Mouse (Mus musculus): ENCODE data around the gene Shisal1.

DNA sequence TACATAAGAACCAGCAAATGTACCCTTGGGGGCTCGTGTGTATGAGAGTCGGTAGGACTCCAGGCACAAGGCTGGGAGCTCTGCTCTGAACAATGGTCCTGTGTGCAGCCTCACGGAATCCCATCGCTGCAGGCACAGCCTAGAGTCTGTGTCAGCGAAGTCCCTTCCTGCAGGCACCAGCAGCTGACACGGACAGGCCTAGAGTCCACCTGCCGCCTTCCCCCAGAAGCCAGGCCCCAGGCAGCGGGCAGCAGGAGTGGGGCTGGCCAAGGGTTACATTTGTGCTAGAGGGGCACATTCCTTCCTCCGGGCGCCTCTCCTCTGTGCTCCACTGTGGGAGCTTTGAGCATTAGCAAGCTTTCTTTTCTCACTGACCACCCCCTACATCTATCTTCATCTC is 3.3 kb downstream of the Shisal1 start:
- TF ChIP-seq CTCF (IDR thresholded peaks at IDR 0.05; ENCODE audit: low read depth, low read length) (no peak), GATA2 (IDR thresholded peaks at IDR 0.05; ENCODE audit: borderline replicate concordance, low read depth, low read length) (no peak), POLR2AphosphoS5 (IDR thresholded peaks at IDR 0.05; ENCODE audit: insufficient replicate concordance, low read depth, low read length) (no peak)
